Mouse (Mus musculus) MEL (cell line): ENCODE results near the gene Gpc5. TPM values are rescaled to one million over a fixed set of nuclear protein-coding genes. Genes with fewer than 3 reads are reported as not detected.

Experiments used
- DNase-seq: peaks from one replicate; pipeline ENCODE4 v3.0.0; 2011; ENCODE audit warnings: low read depth, low spot score
- H3K27ac ChIP-seq: 2 replicates; pipeline ENCODE4 v1.5.1; 2012; ENCODE audit warnings: low read depth, mild to moderate bottlenecking, control low read depth, low read length, moderate library complexity; ENCODE audit not compliant: control insufficient read depth
- H3K27me3 ChIP-seq, 2 experiments: fragments of 150-350 bp in 1 of 2; sonication (generic) in 1 of 2; 2 replicates each; pipeline ENCODE4 v1.6.1; 2012; ENCODE audit warnings: low read length in 2 of 2, mild to moderate bottlenecking in 2 of 2, improper control_type of control experiment in 1 of 2, moderate library complexity in 1 of 2; ENCODE audit not compliant: insufficient read depth in 2 of 2, control insufficient read depth in 1 of 2
- H3K36me3 ChIP-seq, 2 experiments: 2 replicates each; pipeline ENCODE4 v1.6.1; 2012 to 2014; ENCODE audit warnings: low read length in 2 of 2, improper control_type of control experiment in 1 of 2, inconsistent platforms in 1 of 2, mild to moderate bottlenecking in 1 of 2; ENCODE audit not compliant: insufficient read depth in 2 of 2, control insufficient read depth in 1 of 2
- H3K4me1 ChIP-seq, 2 experiments: fragments of 150-350 bp in 1 of 2; sonication (generic) in 1 of 2; 2 replicates each; pipeline ENCODE4 v1.6.1; 2012; ENCODE audit warnings: low read length in 2 of 2, improper control_type of control experiment in 1 of 2, mild to moderate bottlenecking in 1 of 2; ENCODE audit not compliant: insufficient read depth in 2 of 2, control insufficient read depth in 1 of 2
- H3K4me3 ChIP-seq, 2 experiments: fragments of 150-350 bp in 1 of 2; sonication (generic) in 1 of 2; 2 replicates each; pipeline ENCODE4 v1.5.1; 2012; ENCODE audit warnings: low read depth in 2 of 2, low read length in 2 of 2, mild to moderate bottlenecking in 2 of 2, moderate library complexity in 2 of 2, control low read depth in 1 of 2, improper control_type of control experiment in 1 of 2; ENCODE audit not compliant: control insufficient read depth in 1 of 2, insufficient read depth in 1 of 2
- H3K79me2 ChIP-seq: 2 replicates; pipeline ENCODE4 v1.6.1; 2012; ENCODE audit warnings: mild to moderate bottlenecking, low read length, moderate library complexity; ENCODE audit not compliant: control insufficient read depth, poor library complexity, insufficient read depth
- H3K9ac ChIP-seq: 2 replicates; pipeline ENCODE4 v1.6.1; 2012; ENCODE audit warnings: low read depth, mild to moderate bottlenecking, control low read depth, low read length, moderate library complexity; ENCODE audit not compliant: control insufficient read depth, poor library complexity, severe bottlenecking
- H3K9me3 ChIP-seq: fragments of 150-350 bp; sonication (generic); replicated peaks from 2 replicates; pipeline ENCODE4 v1.6.1; 2012; ENCODE audit warnings: mild to moderate bottlenecking, low read length, improper control_type of control experiment, moderate library complexity; ENCODE audit not compliant: insufficient read depth
- BHLHE40 ChIP-seq: IDR thresholded peaks from 2 replicates; pipeline ENCODE4 v1.6.1; 2012; ENCODE audit warnings: low read depth, mild to moderate bottlenecking, inconsistent platforms, low read length, improper control_type of control experiment, borderline replicate concordance
- E2F4 ChIP-seq: IDR thresholded peaks from 2 replicates; pipeline ENCODE4 v1.6.1; 2011; ENCODE audit warnings: low read depth, low read length, improper control_type of control experiment, borderline replicate concordance
- ELF1 ChIP-seq: IDR thresholded peaks from 2 replicates; pipeline ENCODE4 v1.6.1; 2014; ENCODE audit warnings: low read depth, mild to moderate bottlenecking, inconsistent platforms, low read length, improper control_type of control experiment, moderate library complexity
- EP300 ChIP-seq, 2 experiments: IDR thresholded peaks; 2 replicates each; pipeline ENCODE4 v1.6.1; 2011; ENCODE audit warnings: improper control_type of control experiment in 2 of 2, low read length in 2 of 2, low read depth in 1 of 2, mild to moderate bottlenecking in 1 of 2
- HCFC1 ChIP-seq: IDR thresholded peaks from 2 replicates; pipeline ENCODE4 v1.6.1; 2012; ENCODE audit warnings: low read depth, mild to moderate bottlenecking, inconsistent platforms, low read length, improper control_type of control experiment, moderate library complexity
- JUND ChIP-seq: IDR thresholded peaks from 2 replicates; pipeline ENCODE4 v1.6.1; 2011; ENCODE audit warnings: low read depth, mild to moderate bottlenecking, improper control_type of control experiment, low read length
- KAT2A ChIP-seq: conservative IDR thresholded peaks from 2 replicates; pipeline ENCODE4 v1.6.1; 2012; ENCODE audit warnings: low read depth, low read length, improper control_type of control experiment, inconsistent platforms
- MAFK ChIP-seq: IDR thresholded peaks from 2 replicates; pipeline ENCODE4 v1.6.1; 2011; ENCODE audit warnings: low read depth, mild to moderate bottlenecking, low read length, improper control_type of control experiment, borderline replicate concordance
- MAX ChIP-seq: IDR thresholded peaks from 2 replicates; pipeline ENCODE4 v1.6.1; 2011; ENCODE audit warnings: low read length, improper control_type of control experiment
- MAZ ChIP-seq: IDR thresholded peaks from 2 replicates; pipeline ENCODE4 v1.6.1; 2012; ENCODE audit warnings: low read depth, mild to moderate bottlenecking, inconsistent platforms, low read length, improper control_type of control experiment
- NELFE ChIP-seq: IDR thresholded peaks from 2 replicates; pipeline ENCODE4 v1.6.1; 2011; ENCODE audit warnings: low read depth, low read length, improper control_type of control experiment
- POLR2A ChIP-seq, 2 experiments: IDR thresholded peaks; 2 replicates each; pipeline ENCODE4 v1.6.1; 2011 to 2012; ENCODE audit warnings: low read length in 2 of 2, mild to moderate bottlenecking in 2 of 2, control low read depth in 1 of 2, improper control_type of control experiment in 1 of 2, low read depth in 1 of 2, moderate library complexity in 1 of 2; ENCODE audit not compliant: control insufficient read depth in 1 of 2, insufficient read depth in 1 of 2, poor library complexity in 1 of 2
- POLR2AphosphoS2 ChIP-seq: IDR thresholded peaks from 2 replicates; pipeline ENCODE4 v1.6.1; 2011; ENCODE audit warnings: low read length, improper control_type of control experiment
- POLR2AphosphoS5 ChIP-seq: IDR thresholded peaks from 2 replicates; pipeline ENCODE4 v1.6.1; 2012; ENCODE audit warnings: low read depth, borderline replicate concordance, mild to moderate bottlenecking, inconsistent platforms, low read length, moderate library complexity, mixed read lengths
- RAD21 ChIP-seq: IDR thresholded peaks from 2 replicates; pipeline ENCODE4 v1.6.1; 2011; ENCODE audit warnings: mild to moderate bottlenecking, low read depth, low read length, improper control_type of control experiment
- SMC3 ChIP-seq: IDR thresholded peaks from 2 replicates; pipeline ENCODE4 v1.6.1; 2011; ENCODE audit warnings: low read depth, low read length, improper control_type of control experiment
- TBP ChIP-seq: IDR thresholded peaks from 2 replicates; pipeline ENCODE4 v1.8.0; 2011; ENCODE audit warnings: low read depth, low read length, improper control_type of control experiment
- TCF12 ChIP-seq: IDR thresholded peaks from 2 replicates; pipeline ENCODE4 v1.6.1; 2014; ENCODE audit warnings: low read depth, mild to moderate bottlenecking, inconsistent platforms, low read length, improper control_type of control experiment, moderate library complexity
- UBTF ChIP-seq: IDR thresholded peaks from 2 replicates; pipeline ENCODE4 v1.6.1; 2012; ENCODE audit warnings: low read depth, mild to moderate bottlenecking, inconsistent platforms, low read length, improper control_type of control experiment, moderate library complexity, borderline replicate concordance; ENCODE audit not compliant: insufficient read depth
- USF2 ChIP-seq, 2 experiments: IDR thresholded peaks; 2 replicates each; pipeline ENCODE4 v1.6.1; 2011 to 2012; ENCODE audit warnings: improper control_type of control experiment in 2 of 2, low read length in 2 of 2, borderline replicate concordance in 1 of 2, inconsistent platforms in 1 of 2, low read depth in 1 of 2, mild to moderate bottlenecking in 1 of 2; ENCODE audit not compliant: insufficient read depth in 1 of 2
- ZC3H11A ChIP-seq: IDR thresholded peaks from 2 replicates; pipeline ENCODE4 v1.6.1; 2012; ENCODE audit warnings: low read depth, mild to moderate bottlenecking, inconsistent platforms, low read length, improper control_type of control experiment
- ZMIZ1 ChIP-seq: IDR thresholded peaks from 2 replicates; pipeline ENCODE4 v1.6.1; 2012; ENCODE audit warnings: low read depth, mild to moderate bottlenecking, inconsistent platforms, low read length, improper control_type of control experiment, moderate library complexity
- polyA plus RNA-seq, 2 experiments: library from polyadenylated mRNA; stranded (reverse) in 1 of 2; unstranded in 1 of 2; fragments of >175 nt in 1 of 2; fragments of >200 nt in 1 of 2; gene quantifications; 2 replicates each; pipeline versions ENCODE4 v1.2.1 to v1.2.4; 2012; ENCODE audit warnings: low replicate concordance in 2 of 2, low read depth in 1 of 2; ENCODE audit not compliant: insufficient read length in 2 of 2, insufficient read depth in 1 of 2, missing spikeins in 1 of 2
- total RNA-seq: library from RNA; depleted of rRNA; stranded (reverse); fragments of 300-350 nt; gene quantifications from 2 replicates; pipeline ENCODE4 v1.2.3, GENCODE M21; 2012

The Gpc5 gene
- total and polyA plus RNA-seq, 3 experiments: not detected

- no peak overlapping the region for H3K9ac ChIP-seq
- H3K4me1 ChIP-seq: no peaks in the 10 kb centered on the region
- DNase-seq: no peak
- no peaks in the 10 kb centered on the region for H3K9me3 ChIP-seq
- no peaks in the 10 kb centered on the region for H3K36me3 ChIP-seq
- H3K79me2 ChIP-seq: no peaks in the 10 kb centered on the region
- TF ChIP-seq USF2 (IDR thresholded peaks at IDR 0.05; ENCODE audit: borderline replicate concordance in 1 of 2, insufficient read depth in 1 of 2, low read depth in 1 of 2, low read length in 2 of 2): no peak
- no peak for TF ChIP-seq SMC3
- no peak for TF ChIP-seq NELFE
- no peak for TF ChIP-seq MAX
- no peak for TF ChIP-seq JUND
- TF ChIP-seq E2F4: no peak
- no peak for TF ChIP-seq RAD21
- TF ChIP-seq ZMIZ1: no peak
- TF ChIP-seq ELF1: no peak
- TF ChIP-seq EP300 (IDR thresholded peaks at IDR 0.05; ENCODE audit: low read depth in 1 of 2, low read length in 2 of 2): no peak
- no peak for TF ChIP-seq UBTF
- no peak for TF ChIP-seq TBP
- TF ChIP-seq POLR2AphosphoS5: no peak
- no peak for TF ChIP-seq ZC3H11A
- no peak for TF ChIP-seq KAT2A
- no peak for TF ChIP-seq POLR2AphosphoS2
- TF ChIP-seq, all 39 proteins: peak for 0
- no peaks in the 10 kb centered on the region for H3K27me3 ChIP-seq
- H3K4me3 ChIP-seq: no peak overlapping the region
- no peak overlapping the region for H3K27ac ChIP-seq
Measured at GRCm38 (mm10) chr14:116538216-116538615, 1446.2 kb downstream of the Gpc5 start.

- TF ChIP-seq RAD21: no peak
- TF ChIP-seq SMC3: no peak
- TF ChIP-seq HCFC1: no peak
- no peak for TF ChIP-seq KAT2A
- TF ChIP-seq BHLHE40: no peak
- no peak for TF ChIP-seq TCF12
- TF ChIP-seq JUND: no peak
- no peak for TF ChIP-seq MAZ
- TF ChIP-seq MAFK: no peak
- TF ChIP-seq E2F4: no peak
- TF ChIP-seq POLR2A (IDR thresholded peaks at IDR 0.05; ENCODE audit: control insufficient read depth in 1 of 2, insufficient read depth in 1 of 2, low read depth in 1 of 2, low read length in 2 of 2, poor library complexity in 1 of 2): no peak
Measured at GRCm38 (mm10) chr14:116543746-116544145, 1451.7 kb downstream of the Gpc5 start.

More at GRCm38 (mm10) chr14:116543746-116544145, 1451.7 kb downstream of the Gpc5 start:
- Histone ChIP-seq H3K4me1 (no peaks in the 10 kb centered on the region), H3K9ac (no peak overlapping the region), H3K9me3 (no peaks in the 10 kb centered on the region), H3K79me2 (no peaks in the 10 kb centered on the region), H3K4me3 (no peak overlapping the region), H3K27ac (no peak overlapping the region), H3K27me3 (no peaks in the 10 kb centered on the region), H3K36me3 (no peaks in the 10 kb centered on the region)
- DNase-seq: no peak
